Mouse (Mus musculus): ENCODE data around the gene S100a5.

DNA sequence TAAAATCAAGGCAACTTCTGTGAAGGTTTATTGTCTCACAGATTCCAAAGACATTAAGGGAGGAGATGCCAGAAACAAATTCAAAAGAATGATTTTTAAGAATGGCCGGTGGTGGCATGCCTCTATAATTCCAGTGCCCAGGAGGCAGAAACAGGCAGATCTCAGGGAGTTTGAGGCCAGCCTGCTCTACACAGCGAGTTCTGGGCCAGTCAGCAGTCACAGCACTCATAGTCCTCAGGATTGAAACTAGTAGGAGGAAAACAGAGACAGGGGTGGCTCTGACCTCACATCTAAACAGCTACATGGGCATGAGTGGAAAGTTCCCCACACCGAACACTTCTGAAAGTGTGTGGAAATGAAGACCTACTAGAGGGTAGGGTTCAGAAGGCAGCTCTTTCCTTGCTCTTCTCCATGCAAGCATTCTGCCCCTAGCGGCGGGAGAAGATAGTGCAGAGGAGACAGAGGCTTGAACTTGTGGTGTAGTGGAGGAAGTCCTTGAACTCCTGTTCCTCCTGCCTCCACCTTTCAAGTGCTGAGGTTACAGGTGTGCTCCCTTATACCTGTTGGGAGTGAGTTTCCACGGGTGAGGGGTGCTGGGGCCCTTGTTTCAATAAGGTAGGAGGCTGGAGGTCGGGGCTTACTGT is 31.3 kb downstream of the S100a5 start:
- TF ChIP-seq CTCF (IDR thresholded peaks at IDR 0.05), result peak; percentile 86
- TF ChIP-seq POLR2A (IDR thresholded peaks at IDR 0.05; ENCODE audit: insufficient read depth, low read depth, low read length), result no peak
- no peak for TF ChIP-seq EP300 (IDR thresholded peaks at IDR 0.05; ENCODE audit: insufficient read depth, low read depth, low read length)
